Mouse (Mus musculus): Measurements from ENCODE around the gene Pipox. TPM values are rescaled to one million over a fixed set of nuclear protein-coding genes. Genes with fewer than 3 reads are reported as not detected.

Gene Pipox
- polyA plus RNA-seq, 1 experiment from 2014 or later = 45.7 TPM

GRCm38 (mm10) chr11:77855396-77855795 lies 38.5 kb downstream of the Pipox start:
- H3K9me3 ChIP-seq (ENCODE audit: control insufficient read depth) = no peaks in the 10 kb centered on the region
- H3K27me3 ChIP-seq (replicated peaks; ENCODE audit: control insufficient read depth, insufficient read depth, low read length) = no peaks in the 10 kb centered on the region
- H3K4me2 ChIP-seq (replicated peaks; ENCODE audit: low read depth) = no peak overlapping the region
- no peaks in the 10 kb centered on the region for H3K4me1 ChIP-seq (replicated peaks; ENCODE audit: control insufficient read depth, insufficient read depth, low read length)
- TF ChIP-seq CTCF (IDR thresholded peaks at IDR 0.05; ENCODE audit: low read depth) = no peak
- H3K27ac ChIP-seq (ENCODE audit: low read depth, low read length) = no peak overlapping the region
- 59% methylated on average over 15 of the region's 15 CpGs for WGBS
- H3K4me3 ChIP-seq (ENCODE audit: low read depth, low read length) = no peak overlapping the region
- peaks cover 82% of the 10 kb centered on the region for H3K36me3 ChIP-seq (ENCODE audit: control insufficient read depth, insufficient read depth)
- ATAC-seq = no peak
- no peak overlapping the region for H3K9ac ChIP-seq (ENCODE audit: low read depth, low read length)

- TF ChIP-seq CTCF (IDR thresholded peaks at IDR 0.05; ENCODE audit: low read depth) = no peak
- H3K9ac ChIP-seq (ENCODE audit: low read depth, low read length) = no peak overlapping the region
- H3K27me3 ChIP-seq (replicated peaks; ENCODE audit: control insufficient read depth, insufficient read depth, low read length) = no peaks in the 10 kb centered on the region
- H3K36me3 ChIP-seq (ENCODE audit: control insufficient read depth, insufficient read depth) = peaks cover 82% of the 10 kb centered on the region
- WGBS = 71% methylated on average over 3 of the region's 3 CpGs
- no peaks in the 10 kb centered on the region for H3K9me3 ChIP-seq (ENCODE audit: control insufficient read depth)
- no peak for ATAC-seq
- no peak overlapping the region for H3K27ac ChIP-seq (ENCODE audit: low read depth, low read length)
- no peak overlapping the region for H3K4me2 ChIP-seq (replicated peaks; ENCODE audit: low read depth)
- H3K4me1 ChIP-seq (replicated peaks; ENCODE audit: control insufficient read depth, insufficient read depth, low read length) = no peaks in the 10 kb centered on the region
- H3K4me3 ChIP-seq (ENCODE audit: low read depth, low read length) = no peak overlapping the region
Measured at GRCm38 (mm10) chr11:77854641-77855040, 39.3 kb downstream of the Pipox start.

- Histone ChIP-seq H3K4me2 (replicated peaks; ENCODE audit: low read depth) (no peak overlapping the region), H3K27ac (ENCODE audit: low read depth, low read length) (no peak overlapping the region), H3K27me3 (replicated peaks; ENCODE audit: control insufficient read depth, insufficient read depth, low read length) (no peaks in the 10 kb centered on the region), H3K36me3 (ENCODE audit: control insufficient read depth, insufficient read depth) (peaks cover 82% of the 10 kb centered on the region), H3K4me1 (replicated peaks; ENCODE audit: control insufficient read depth, insufficient read depth, low read length) (no peaks in the 10 kb centered on the region), H3K9me3 (ENCODE audit: control insufficient read depth) (no peaks in the 10 kb centered on the region), H3K9ac (ENCODE audit: low read depth, low read length) (no peak overlapping the region), H3K4me3 (ENCODE audit: low read depth, low read length) (no peak overlapping the region)
- no peak for TF ChIP-seq CTCF (IDR thresholded peaks at IDR 0.05; ENCODE audit: low read depth)
- WGBS = 88% methylated on average over 17 of the region's 17 CpGs
- no peak for ATAC-seq
Measured at GRCm38 (mm10) chr11:77852941-77853668, 40.8 kb downstream of the Pipox start.

- no peak overlapping the region for H3K9ac ChIP-seq (ENCODE audit: low read depth, low read length)
- H3K36me3 ChIP-seq (ENCODE audit: control insufficient read depth, insufficient read depth) = peaks cover 82% of the 10 kb centered on the region
- H3K4me3 ChIP-seq (ENCODE audit: low read depth, low read length) = no peak overlapping the region
- WGBS = 61% methylated on average over 3 of the region's 3 CpGs
- H3K4me1 ChIP-seq (replicated peaks; ENCODE audit: control insufficient read depth, insufficient read depth, low read length) = no peaks in the 10 kb centered on the region
- no peak overlapping the region for H3K4me2 ChIP-seq (replicated peaks; ENCODE audit: low read depth)
- TF ChIP-seq CTCF (IDR thresholded peaks at IDR 0.05; ENCODE audit: low read depth) = no peak
- H3K9me3 ChIP-seq (ENCODE audit: control insufficient read depth) = no peaks in the 10 kb centered on the region
- H3K27ac ChIP-seq (ENCODE audit: low read depth, low read length) = no peak overlapping the region
- no peak for ATAC-seq
- no peaks in the 10 kb centered on the region for H3K27me3 ChIP-seq (replicated peaks; ENCODE audit: control insufficient read depth, insufficient read depth, low read length)
Measured at GRCm38 (mm10) chr11:77852195-77852594, 41.7 kb downstream of the Pipox start.

GRCm38 (mm10) chr11:77851483-77852010 lies 42.3 kb downstream of the Pipox start:
- H3K27me3 ChIP-seq (replicated peaks; ENCODE audit: control insufficient read depth, insufficient read depth, low read length) = no peaks in the 10 kb centered on the region
- no peak overlapping the region for H3K9ac ChIP-seq (ENCODE audit: low read depth, low read length)
- H3K4me2 ChIP-seq (replicated peaks; ENCODE audit: low read depth) = no peak overlapping the region
- no peaks in the 10 kb centered on the region for H3K9me3 ChIP-seq (ENCODE audit: control insufficient read depth)
- no peak for ATAC-seq
- H3K4me3 ChIP-seq (ENCODE audit: low read depth, low read length) = no peak overlapping the region
- H3K36me3 ChIP-seq (ENCODE audit: control insufficient read depth, insufficient read depth) = peaks cover 84% of the 10 kb centered on the region
- 73% methylated on average over 6 of the region's 6 CpGs for WGBS
- no peak overlapping the region for H3K27ac ChIP-seq (ENCODE audit: low read depth, low read length)
- no peaks in the 10 kb centered on the region for H3K4me1 ChIP-seq (replicated peaks; ENCODE audit: control insufficient read depth, insufficient read depth, low read length)
- no peak for TF ChIP-seq CTCF (IDR thresholded peaks at IDR 0.05; ENCODE audit: low read depth)

GRCm38 (mm10) chr11:77850401-77851244 lies 43.3 kb downstream of the Pipox start:
- Histone ChIP-seq H3K4me3 (ENCODE audit: low read depth, low read length) (no peak overlapping the region), H3K4me1 (replicated peaks; ENCODE audit: control insufficient read depth, insufficient read depth, low read length) (no peaks in the 10 kb centered on the region), H3K27ac (ENCODE audit: low read depth, low read length) (no peak overlapping the region), H3K9me3 (ENCODE audit: control insufficient read depth) (no peaks in the 10 kb centered on the region), H3K9ac (ENCODE audit: low read depth, low read length) (no peak overlapping the region), H3K36me3 (ENCODE audit: control insufficient read depth, insufficient read depth) (peaks cover 90% of the 10 kb centered on the region), H3K27me3 (replicated peaks; ENCODE audit: control insufficient read depth, insufficient read depth, low read length) (no peaks in the 10 kb centered on the region), H3K4me2 (replicated peaks; ENCODE audit: low read depth) (no peak overlapping the region)
- no peak for TF ChIP-seq CTCF (IDR thresholded peaks at IDR 0.05; ENCODE audit: low read depth)
- WGBS = 54% methylated on average over 24 of the region's 24 CpGs
- ATAC-seq = no peak

All from intestine, postnatal 0 days (tissue).